Mouse (Mus musculus) layer of hippocampus, postnatal 10 days (tissue): ENCODE data around the gene Gmppa. TPM values are rescaled to one million over a fixed set of nuclear protein-coding genes. Genes with fewer than 3 reads are reported as not detected.

Experiments used
- DNase-seq, 2 experiments: peaks; one replicate each; pipeline ENCODE4 v3.0.0; 2021; ENCODE audit warnings: low spot score in 2 of 2
- total RNA-seq, 2 experiments: library from RNA; stranded (reverse); gene quantifications; 2 replicates each; pipeline ENCODE4 v1.2.3; 2021

Gmppa gene
- total RNA-seq, 2 experiments from 2014 or later = 55.0 to 60.5 TPM

GRCm38 (mm10) chr1:75480735-75481134, 45.0 kb downstream of the Gmppa start:
- no peak for DNase-seq

GRCm38 (mm10) chr1:75486561-75486960, 50.8 kb downstream of the Gmppa start:
- no peak for DNase-seq

GRCm38 (mm10) chr1:75487040-75487404, 51.3 kb downstream of the Gmppa start:
- DNase-seq = no peak

GRCm38 (mm10) chr1:75487405-75488161, 51.9 kb downstream of the Gmppa start:
- peak; percentile 41 to 63 for DNase-seq

- DNase-seq = no peak
These were observed 55.2 kb downstream of the Gmppa start for GRCm38 (mm10) chr1:75490785-75491551.

- no peak for DNase-seq
These were observed 56.9 kb downstream of the Gmppa start for GRCm38 (mm10) chr1:75492579-75493170.

Other genes with a start within 250 kb of the Gmppa start
- gene Ankzf1, start 243.8 kb upstream of the Gmppa start, total RNA-seq = 10 to 100 TPM; 19.9 to 21.0 TPM
- 100 to 1,000 TPM in 1 of 2 experiments, 10 to 100 TPM in 1; 93.9 to 109 TPM for gene Atg9a, start 243.7 kb upstream of the Gmppa start, total RNA-seq
- 10 to 100 TPM; 22.4 to 23.2 TPM for gene Glb1l, start 225.1 kb upstream of the Gmppa start, total RNA-seq
- gene Stk16, start 225.1 kb upstream of the Gmppa start, total RNA-seq = 10 to 100 TPM; 88.8 to 97.7 TPM
- 100 to 1,000 TPM; 348 to 373 TPM for gene Tuba4a, start 216.1 kb upstream of the Gmppa start, total RNA-seq
- not detected for gene A630095N17Rik, start 203.8 kb upstream of the Gmppa start, total RNA-seq
- 10 to 100 TPM; 52.9 to 60.9 TPM for gene Dnajb2, start 199.5 kb upstream of the Gmppa start, total RNA-seq
- 100 to 1,000 TPM; 238 to 251 TPM for gene Ptprn, start 171.4 kb upstream of the Gmppa start, total RNA-seq
- gene Resp18, start 157.5 kb upstream of the Gmppa start, total RNA-seq = 100 to 1,000 TPM; 108 to 111 TPM
- 10 to 100 TPM; 59.7 to 66.2 TPM for gene Dnpep, start 117.9 kb upstream of the Gmppa start, total RNA-seq
- gene Des, start 75.6 kb upstream of the Gmppa start, total RNA-seq = 1 to 10 TPM; 1.2 to 1.8 TPM
- gene Speg, start 60.6 kb upstream of the Gmppa start, total RNA-seq = 100 to 1,000 TPM; 164 to 175 TPM
- 10 to 100 TPM; 16.2 to 17.4 TPM for gene Asic4, start 14.5 kb downstream of the Gmppa start, total RNA-seq
- gene Chpf, start 43.4 kb downstream of the Gmppa start, total RNA-seq = 10 to 100 TPM; 78.4 to 79.4 TPM
- 10 to 100 TPM; 48.3 to 53.8 TPM for gene Tmem198, start 43.6 kb downstream of the Gmppa start, total RNA-seq
- 10 to 100 TPM; 30.7 to 38.2 TPM for gene Obsl1, start 70.5 kb downstream of the Gmppa start, total RNA-seq
- 10 to 100 TPM; 25.5 to 28.4 TPM for gene Inha, start 71.1 kb downstream of the Gmppa start, total RNA-seq
- 10 to 100 TPM; 22.5 to 23.6 TPM for gene Stk11ip, start 85.6 kb downstream of the Gmppa start, total RNA-seq
- gene Slc4a3, start 110.3 kb downstream of the Gmppa start, total RNA-seq = 100 to 1,000 TPM; 148 to 159 TPM